Mouse (Mus musculus) small intestine, adult 2 months (tissue): ENCODE measurements around the gene Gm27027.

Experiments used
- CTCF ChIP-seq: fragments of 200-500 bp; IDR thresholded peaks from 2 replicates; pipeline ENCODE4 v1.5.1; 2012; ENCODE audit warnings: low read depth, mild to moderate bottlenecking, control low read depth, inconsistent platforms, low read length, moderate library complexity, mixed read lengths; ENCODE audit not compliant: insufficient replicate concordance, insufficient read length; ENCODE audit errors: extremely low read depth
- POLR2A ChIP-seq: fragments of 200-500 bp; IDR thresholded peaks from 2 replicates; pipeline ENCODE4 v1.6.1; 2012; ENCODE audit warnings: low read depth, mild to moderate bottlenecking, control low read depth, inconsistent platforms, low read length, moderate library complexity

DNA sequence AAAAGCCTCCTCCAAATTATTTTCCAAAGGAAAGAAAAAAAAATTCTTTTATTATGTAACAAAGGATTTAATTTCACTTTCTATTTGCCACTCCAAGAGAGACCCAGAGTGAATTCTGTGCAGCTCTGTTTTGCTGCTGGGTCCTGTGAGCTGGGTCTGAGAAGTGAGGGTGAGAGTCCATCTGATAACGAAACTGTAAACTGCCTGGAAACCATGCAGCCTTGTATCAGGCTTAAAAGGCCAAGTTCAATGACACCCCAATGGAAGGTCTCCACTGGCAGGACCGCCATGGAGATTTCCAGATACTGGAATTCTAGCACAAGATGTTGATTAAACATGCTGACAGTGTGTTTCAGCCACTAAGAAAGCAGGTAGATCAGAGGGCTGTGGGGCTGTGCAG lies 48.0 kb upstream of the Gm27027 start:
- no peak for TF ChIP-seq CTCF
- no peak for TF ChIP-seq POLR2A
